In the genomic region with DNA sequence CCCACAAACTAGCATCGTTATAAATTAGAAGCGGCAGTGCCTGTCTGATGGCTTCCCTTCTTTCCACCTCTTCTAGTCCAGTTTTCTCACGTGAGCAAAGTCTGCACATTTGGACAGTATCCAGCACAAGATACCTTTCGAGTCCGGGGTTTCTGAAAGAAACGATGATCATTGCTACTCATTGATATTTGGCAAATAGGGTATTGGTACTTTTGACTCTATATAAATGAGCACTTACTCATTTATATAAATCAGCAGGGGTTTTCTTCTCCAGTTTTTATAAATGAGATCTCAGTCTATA, we compare ENCODE assay signal across 28 mouse cellular contexts.
"Had no signal": no experiment of that assay in that cellular context is flagged by ENCODE, and none has a peak within 500 bp of the region (broad histone marks: within the 10 kb centered on the region; RNA-seq: fewer than 3 reads in every experiment).

No protein-coding gene starts in this region.

- ATAC-seq: liver, postnatal 0 days; lung, postnatal 0 days; midbrain, embryonic 13.5 days; midbrain, embryonic 15.5 days; midbrain, embryonic 16.5 days had no signal

- H3K36me3 ChIP-seq: liver, embryonic 15.5 days had no signal

- H3K4me1 ChIP-seq: lung, embryonic 15.5 days had no signal

- H3K9me3 ChIP-seq: limb, embryonic 10.5 days; limb, embryonic 12.5 days; limb, embryonic 13.5 days; limb, embryonic 15.5 days; liver, embryonic 12.5 days; liver, embryonic 13.5 days; liver, embryonic 15.5 days; lung, embryonic 15.5 days; megakaryocyte, embryonic 14.5 days; midbrain, embryonic 10.5 days; midbrain, embryonic 12.5 days; midbrain, embryonic 13.5 days; midbrain, embryonic 15.5 days; neural tube, embryonic 12.5 days had no signal

- H3K4me3 ChIP-seq: limb, embryonic 10.5 days; limb, embryonic 12.5 days; limb, embryonic 13.5 days; limb, embryonic 15.5 days; liver, embryonic 12.5 days; liver, embryonic 13.5 days; liver, embryonic 15.5 days; lung, embryonic 15.5 days; midbrain, embryonic 10.5 days; midbrain, embryonic 12.5 days; midbrain, embryonic 13.5 days; midbrain, embryonic 15.5 days; myocyte; neural tube, embryonic 12.5 days had no signal

- H3K27me3 ChIP-seq: limb, embryonic 12.5 days; limb, embryonic 13.5 days; limb, embryonic 15.5 days; liver, embryonic 13.5 days; liver, embryonic 15.5 days; lung, embryonic 15.5 days; megakaryocyte, embryonic 14.5 days; midbrain, embryonic 12.5 days; midbrain, embryonic 13.5 days; midbrain, embryonic 15.5 days; neural tube, embryonic 12.5 days had no signal

- DNase-seq: left cerebral cortex, postnatal 4 days; liver; liver, embryonic 13.5 days; liver, postnatal 0 days; lung, adult 18-20 months; lung, adult 2 months; lung, embryonic 14.5 days; lung, postnatal 10 days; lung, postnatal 14 days; lung, postnatal 36 days; lung, postnatal 4 days; midbrain, embryonic 14.5 days had no signal
